ENCODE assay signal across 10 mouse cellular contexts in the genomic region with DNA sequence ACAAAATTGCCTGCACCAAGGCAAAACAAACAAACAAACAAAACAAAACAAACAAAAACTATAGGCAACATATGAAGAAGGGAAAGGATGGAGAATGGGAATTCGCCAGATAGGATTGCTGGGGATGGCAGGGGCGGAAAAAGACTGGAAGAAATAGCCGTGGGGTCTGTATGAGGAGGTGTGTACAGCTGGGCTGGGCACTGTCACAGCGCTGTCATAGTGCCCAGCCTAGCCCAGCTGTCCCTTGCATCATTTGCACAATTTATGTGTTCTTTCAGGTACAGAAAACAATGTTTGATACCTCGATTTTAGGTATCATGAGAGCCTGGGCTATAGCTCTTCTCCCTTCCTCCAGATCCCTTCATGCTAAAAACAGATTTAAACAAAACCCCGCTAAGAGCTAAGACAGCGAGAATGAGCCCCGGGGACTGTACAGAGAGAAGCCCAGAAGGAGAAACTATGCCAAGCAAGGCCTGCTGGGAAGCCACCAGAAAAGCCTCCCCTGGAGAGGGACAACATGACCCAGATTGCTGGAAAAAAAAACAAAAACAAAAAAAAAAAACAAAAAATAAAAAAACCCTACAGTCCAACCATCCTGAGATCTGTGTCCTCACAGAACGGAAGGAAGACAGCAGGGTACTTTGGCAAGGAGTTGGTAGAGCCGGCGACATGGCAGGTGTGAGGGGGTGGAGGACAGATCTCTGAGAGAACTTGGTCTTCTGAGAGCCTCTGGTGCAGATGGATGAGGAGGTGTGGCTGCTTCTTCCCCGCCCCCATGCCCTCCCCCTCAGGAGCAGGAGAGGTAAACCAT.
DNase-seq lines count a peak whose midpoint lies in the region; ATAC-seq lines count a peak whose summit lies in the region.
"Had no signal": no experiment of that assay in that cellular context is flagged by ENCODE, and none has a peak within 500 bp of the region (broad histone marks: within the 10 kb centered on the region; RNA-seq: fewer than 3 reads in every experiment).

No protein-coding gene starts in this region.

- no peaks in the 10 kb centered on the region for H3K36me3 ChIP-seq in limb, embryonic 13.5 days
- no peaks in the 10 kb centered on the region for H3K36me3 ChIP-seq in limb, embryonic 10.5 days
- H3K36me3 ChIP-seq in hindbrain, embryonic 11.5 days (ENCODE audit: control insufficient read depth, insufficient read depth, low read length), result no peaks in the 10 kb centered on the region
- H3K36me3 ChIP-seq: neural tube, embryonic 12.5 days had no signal

- H3K4me2 ChIP-seq in limb, embryonic 13.5 days (replicated peaks), result no peak overlapping the region
- no peak overlapping the region for H3K4me2 ChIP-seq in hindbrain, embryonic 11.5 days (replicated peaks; ENCODE audit: low read depth, low read length)
- H3K4me2 ChIP-seq: neural tube, embryonic 12.5 days had no signal

- peaks cover 5% of the 10 kb centered on the region for H3K27me3 ChIP-seq in limb, embryonic 13.5 days
- no peaks in the 10 kb centered on the region; the same call in 1 of the 2 replicates for H3K27me3 ChIP-seq in limb, embryonic 10.5 days (ENCODE audit: low read depth, poor library complexity, severe bottlenecking)
- no peaks in the 10 kb centered on the region for H3K27me3 ChIP-seq in hindbrain, embryonic 11.5 days (ENCODE audit: control insufficient read depth, insufficient read depth, low read length)
- H3K27me3 ChIP-seq: neural tube, embryonic 12.5 days had no signal

- ATAC-seq in limb, embryonic 13.5 days (ENCODE audit: low FRiP score, low read depth), result no peak
- ATAC-seq in hindbrain, embryonic 11.5 days (ENCODE audit: low FRiP score), result no peak

- no peak overlapping the region for H3K27ac ChIP-seq in limb, embryonic 13.5 days
- H3K27ac ChIP-seq in limb, embryonic 10.5 days, result no peak overlapping the region
- H3K27ac ChIP-seq in hindbrain, embryonic 11.5 days (ENCODE audit: low read depth, low read length), result no peak overlapping the region
- H3K27ac ChIP-seq: neural tube, embryonic 12.5 days had no signal

- H3K9ac ChIP-seq in limb, embryonic 13.5 days, result 0 out of 2 replicates have a peak overlapping the region, but pooled peaks have one; percentile 32
- H3K9ac ChIP-seq in hindbrain, embryonic 11.5 days (ENCODE audit: low read depth, low read length), result no peak overlapping the region
- H3K9ac ChIP-seq: neural tube, embryonic 12.5 days had no signal

- DNase-seq in limb, embryonic 10.5 days (ENCODE audit: low spot score), result no peak
- DNase-seq in cerebellum, adult 9-11 months, result peak; percentile 95
- peak; percentile 67 to 72 for DNase-seq in left cerebral cortex, postnatal 36 days (ENCODE audit: low spot score in 2 of 2)
- DNase-seq in thymus, postnatal 10 days (ENCODE audit: low spot score in 2 of 2), result peak; percentile 71 to 81
- no peak for DNase-seq in urinary bladder, postnatal 4 days (ENCODE audit: low spot score in 2 of 2)
- DNase-seq in yolk sac, embryonic 10.5 days (ENCODE audit: low spot score), result no peak
- DNase-seq in hindbrain, embryonic 11.5 days (ENCODE audit: low spot score), result no peak
- DNase-seq: lung, postnatal 4 days had no signal

- no peaks in the 10 kb centered on the region for H3K4me1 ChIP-seq in limb, embryonic 13.5 days
- peaks cover 7% of the 10 kb centered on the region; the same call in 1 of the 2 replicates for H3K4me1 ChIP-seq in limb, embryonic 10.5 days
- H3K4me1 ChIP-seq in hindbrain, embryonic 11.5 days (replicated peaks; ENCODE audit: control insufficient read depth, insufficient read depth, low read length), result no peaks in the 10 kb centered on the region
- H3K4me1 ChIP-seq: neural tube, embryonic 12.5 days had no signal

- WGBS in limb, embryonic 13.5 days, result 70% methylated on average over 12 of the region's 12 CpGs
- WGBS in limb, embryonic 10.5 days, result 74% methylated on average over 12 of the region's 12 CpGs
- 68% methylated on average over 12 of the region's 12 CpGs for WGBS in hindbrain, embryonic 11.5 days

- intact Hi-C loops in left cerebral cortex, postnatal 36 days (cut with DNase I), result loop anchor here (5.0 to 10.0 kb wide), 2 partner anchors 301 to 394 kb away; a partner anchor contains a TSS

- H3K9me3 ChIP-seq in limb, embryonic 13.5 days, result no peaks in the 10 kb centered on the region
- H3K9me3 ChIP-seq in limb, embryonic 10.5 days (replicated peaks), result no peaks in the 10 kb centered on the region
- H3K9me3 ChIP-seq in hindbrain, embryonic 11.5 days (ENCODE audit: control insufficient read depth, low read length), result no peaks in the 10 kb centered on the region
- H3K9me3 ChIP-seq: neural tube, embryonic 12.5 days had no signal

- no peak overlapping the region for H3K4me3 ChIP-seq in limb, embryonic 13.5 days
- H3K4me3 ChIP-seq in limb, embryonic 10.5 days, result no peak overlapping the region
- H3K4me3 ChIP-seq in hindbrain, embryonic 11.5 days (ENCODE audit: low read depth, low read length), result no peak overlapping the region
- H3K4me3 ChIP-seq: neural tube, embryonic 12.5 days had no signal

Comparison
In these comparisons a context has a peak if more than half of its experiments do, and no peak if none do; other contexts are left out.
1. DNase-seq: peak in cerebellum, adult 9-11 months (single experiment), left cerebral cortex, postnatal 36 days (2 of 2) and thymus, postnatal 10 days (2 of 2); none in limb, embryonic 10.5 days (single experiment), urinary bladder, postnatal 4 days (0 of 2), yolk sac, embryonic 10.5 days (single experiment) and hindbrain, embryonic 11.5 days (single experiment).